Comparison of ENCODE assay signal across 11 mouse cellular contexts in genomic region chr19:42072802-42073201, GRCm38 (mm10). TPM values are rescaled to one million over a fixed set of nuclear protein-coding genes. Genes with fewer than 3 reads are reported as not detected.
DNase-seq lines count a peak whose midpoint lies in the region; ATAC-seq and TF ChIP-seq lines count a peak whose summit lies in the region.
"Had no signal": no experiment of that assay in that cellular context is flagged by ENCODE, and none has a peak within 500 bp of the region (broad histone marks: within the 10 kb centered on the region; RNA-seq: fewer than 3 reads in every experiment).

No protein-coding gene starts in this region.

- no peak for TF ChIP-seq POLR2A in small intestine, adult 2 months (IDR thresholded peaks at IDR 0.05; ENCODE audit: low read depth, low read length)

- peak; percentile 60 for TF ChIP-seq CTCF in lung, postnatal 0 days (IDR thresholded peaks at IDR 0.05)
- TF ChIP-seq CTCF in small intestine, adult 2 months (IDR thresholded peaks at IDR 0.05; ENCODE audit: extremely low read depth, insufficient read length, insufficient replicate concordance, low read depth, low read length): no peak

- no peaks in the 10 kb centered on the region for H3K9me3 ChIP-seq in lung, postnatal 0 days (ENCODE audit: low read length)
- H3K9me3 ChIP-seq in kidney, embryonic 16.5 days (ENCODE audit: low read length): no peaks in the 10 kb centered on the region

- WGBS in lung, postnatal 0 days: 68% methylated on average over 7 of the region's 7 CpGs
- WGBS in kidney, embryonic 16.5 days: 61% methylated on average over 7 of the region's 7 CpGs
- WGBS in small intestine, adult 2 months: 33% methylated on average over 7 of the region's 7 CpGs

- no peaks in the 10 kb centered on the region for H3K27me3 ChIP-seq in lung, postnatal 0 days (replicated peaks; ENCODE audit: insufficient read depth, low read length)
- no peaks in the 10 kb centered on the region for H3K27me3 ChIP-seq in kidney, embryonic 16.5 days (ENCODE audit: insufficient read depth, low read length)
- H3K27me3 ChIP-seq in small intestine, adult 2 months (ENCODE audit: control insufficient read depth, insufficient read depth, low read length): no peaks in the 10 kb centered on the region

- no peak overlapping the region for H3K4me3 ChIP-seq in lung, postnatal 0 days (ENCODE audit: low read depth, low read length)
- H3K4me3 ChIP-seq in kidney, embryonic 16.5 days (ENCODE audit: low read length): no peak overlapping the region
- H3K4me3 ChIP-seq in small intestine, adult 2 months (ENCODE audit: low read depth, low read length): no peak overlapping the region

- no peak for TF ChIP-seq EP300 in lung, postnatal 0 days (IDR thresholded peaks at IDR 0.05)

- peak; percentile 18 to 42 for DNase-seq in cerebellum, postnatal 10 days
- DNase-seq in lung, postnatal 0 days (ENCODE audit: low spot score): peak; percentile 14
- no peak for DNase-seq in lung, postnatal 14 days
- no peak for DNase-seq in gastrocnemius, adult 8-10 months (ENCODE audit: low spot score in 2 of 2)
- DNase-seq in layer of hippocampus, adult 8-10 months (ENCODE audit: low spot score in 2 of 2): no peak
- DNase-seq: gastrocnemius, postnatal 10 days had no signal

- H3K36me3 ChIP-seq in lung, postnatal 0 days (ENCODE audit: insufficient read depth, low read length): no peaks in the 10 kb centered on the region
- peaks cover 6% of the 10 kb centered on the region; the same call in 1 of the 2 replicates for H3K36me3 ChIP-seq in kidney, embryonic 16.5 days (ENCODE audit: insufficient read depth, low read length)
- no peaks in the 10 kb centered on the region for H3K36me3 ChIP-seq in small intestine, adult 2 months (ENCODE audit: control insufficient read depth, insufficient read depth, low read length)

- no peak overlapping the region for H3K4me2 ChIP-seq in lung, postnatal 0 days (replicated peaks; ENCODE audit: low read depth, low read length)
- H3K4me2 ChIP-seq in kidney, embryonic 16.5 days (replicated peaks; ENCODE audit: low read depth, low read length): no peak overlapping the region

- no peak for ATAC-seq in cerebellum, adult (ENCODE audit: insufficient number of reproducible peaks, low FRiP score, low TSS enrichment)
- ATAC-seq in lung, postnatal 0 days: no peak
- ATAC-seq in kidney, embryonic 16.5 days (ENCODE audit: low FRiP score, low TSS enrichment): no peak; the same call in 1 of the 2 replicates

- no peak overlapping the region for H3K27ac ChIP-seq in lung, postnatal 0 days (ENCODE audit: low read length)
- peak overlapping the region; percentile 59; the same call in 1 of the 2 replicates for H3K27ac ChIP-seq in kidney, embryonic 16.5 days (ENCODE audit: low read length)
- H3K27ac ChIP-seq in small intestine, adult 2 months (ENCODE audit: insufficient read depth, low read depth, low read length): peak overlapping the region; percentile 81; the same call in 1 of the 2 replicates

- no peaks in the 10 kb centered on the region for H3K4me1 ChIP-seq in lung, postnatal 0 days (ENCODE audit: insufficient read depth, low read depth, low read length)
- H3K4me1 ChIP-seq in kidney, embryonic 16.5 days (ENCODE audit: insufficient read depth, low read length): no peaks in the 10 kb centered on the region
- peaks cover 8% of the 10 kb centered on the region; the same call in 1 of the 2 replicates for H3K4me1 ChIP-seq in small intestine, adult 2 months (ENCODE audit: control insufficient read depth, insufficient read depth, insufficient read length, low read length)

- no peak overlapping the region for H3K9ac ChIP-seq in lung, postnatal 0 days (replicated peaks; ENCODE audit: low read depth)
- H3K9ac ChIP-seq in kidney, embryonic 16.5 days (replicated peaks; ENCODE audit: low read length): 0 out of 2 replicates have a peak overlapping the region, but pooled peaks have one; percentile 4

RNA-seq across cellular contexts. Expression of gene Morn4, which starts 13.4 kb away (rescaled TPM):
- polyA plus RNA-seq in lung, postnatal 0 days (2015; fragmentation: Nextera tagmentation; extraction: Ambion mirVana): 5.5 and 5.8 TPM in 2 replicates
- 32.7 and 35.2 TPM in 2 replicates for polyA plus RNA-seq in kidney, embryonic 16.5 days (2015; fragmentation: Nextera tagmentation; extraction: Ambion mirVana)
- polyA plus RNA-seq in small intestine, adult 2 months (2012; rRNA removed): 0.46 and 1.4 TPM in 2 replicates
- total RNA-seq in gastrocnemius, adult 8-10 months (2022): 1 to 10 TPM; 3.3 to 7.6 (median 5.3) TPM
- total RNA-seq in layer of hippocampus, adult 8-10 months (2022): 10 to 100 TPM; 59.1 to 70.6 (median 64.3) TPM

RNA-seq across cellular contexts. Expression of gene Pi4k2a, which starts 17.5 kb away (rescaled TPM):
- 24.2 and 24.6 TPM in 2 replicates for polyA plus RNA-seq in lung, postnatal 0 days (2015; fragmentation: Nextera tagmentation; extraction: Ambion mirVana)
- polyA plus RNA-seq in kidney, embryonic 16.5 days (2015; fragmentation: Nextera tagmentation; extraction: Ambion mirVana): 9.1 and 15.3 TPM in 2 replicates
- polyA plus RNA-seq in small intestine, adult 2 months (2012; rRNA removed): 12.8 and 33.2 TPM in 2 replicates
- total RNA-seq in gastrocnemius, adult 8-10 months (2022): 10 to 100 TPM; 13.5 to 16.1 (median 14.7) TPM
- 10 to 100 TPM; 64.8 to 71.3 (median 69.0) TPM for total RNA-seq in layer of hippocampus, adult 8-10 months (2022)

RNA-seq across cellular contexts. Expression of gene 4933411K16Rik, which starts 20.8 kb away (rescaled TPM):
- polyA plus RNA-seq in lung, postnatal 0 days (2015; fragmentation: Nextera tagmentation; extraction: Ambion mirVana): 0.10 and 0.14 TPM in 2 replicates
- polyA plus RNA-seq in kidney, embryonic 16.5 days (2015; fragmentation: Nextera tagmentation; extraction: Ambion mirVana): 0.60 and 0.71 TPM in 2 replicates
- 0.06 TPM in 1 of 2 replicates, not detected in the other for polyA plus RNA-seq in small intestine, adult 2 months (2012; rRNA removed)
- under 1 TPM in 3 of 4 experiments, not detected in 1; 0.21 to 0.53 (median 0.36) TPM for total RNA-seq in gastrocnemius, adult 8-10 months (2022)
- total RNA-seq in layer of hippocampus, adult 8-10 months (2022): 1 to 10 TPM; 1.7 to 2.7 (median 2.1) TPM
- polyA plus RNA-seq: heart, postnatal 0 days; lung, embryonic 16.5 days had no signal

RNA-seq across cellular contexts. Expression of gene Hoga1, which starts 27.4 kb away (rescaled TPM):
- polyA plus RNA-seq in lung, postnatal 0 days (2015; fragmentation: Nextera tagmentation; extraction: Ambion mirVana): 4.9 and 6.4 TPM in 2 replicates
- 30.4 and 35.0 TPM in 2 replicates for polyA plus RNA-seq in kidney, embryonic 16.5 days (2015; fragmentation: Nextera tagmentation; extraction: Ambion mirVana)
- polyA plus RNA-seq in small intestine, adult 2 months (2012; rRNA removed): 0.76 and 2.2 TPM in 2 replicates
- 1 to 10 TPM; 3.0 to 4.8 (median 3.7) TPM for total RNA-seq in gastrocnemius, adult 8-10 months (2022)
- total RNA-seq in layer of hippocampus, adult 8-10 months (2022): 10 to 100 TPM in 1 of 4 experiments, 1 to 10 TPM in 3; 7.2 to 11.6 (median 8.9) TPM

RNA-seq across cellular contexts. Expression of gene Ankrd2, which starts 37.0 kb away (rescaled TPM):
- 0.53 and 0.62 TPM in 2 replicates for polyA plus RNA-seq in lung, postnatal 0 days (2015; fragmentation: Nextera tagmentation; extraction: Ambion mirVana)
- not detected in 2 replicates for polyA plus RNA-seq in kidney, embryonic 16.5 days (2015; fragmentation: Nextera tagmentation; extraction: Ambion mirVana)
- polyA plus RNA-seq in small intestine, adult 2 months (2012; rRNA removed): not detected in 2 replicates
- total RNA-seq in gastrocnemius, adult 8-10 months (2022): 100 to 1,000 TPM; 131 to 242 (median 170) TPM
- total RNA-seq in layer of hippocampus, adult 8-10 months (2022): under 1 TPM in 2 of 4 experiments, not detected in 2; 0.30 to 0.47 TPM

Comparison
In these comparisons a context has a peak if more than half of its experiments do, and no peak if none do; other contexts are left out.
1. DNase-seq: peak in cerebellum, postnatal 10 days (2 of 2) and lung, postnatal 0 days (single experiment); none in lung, postnatal 14 days (single experiment), gastrocnemius, adult 8-10 months (0 of 2) and layer of hippocampus, adult 8-10 months (0 of 2).